Mouse (Mus musculus): Measurements from ENCODE around the gene Hnrnpc.

DNA sequence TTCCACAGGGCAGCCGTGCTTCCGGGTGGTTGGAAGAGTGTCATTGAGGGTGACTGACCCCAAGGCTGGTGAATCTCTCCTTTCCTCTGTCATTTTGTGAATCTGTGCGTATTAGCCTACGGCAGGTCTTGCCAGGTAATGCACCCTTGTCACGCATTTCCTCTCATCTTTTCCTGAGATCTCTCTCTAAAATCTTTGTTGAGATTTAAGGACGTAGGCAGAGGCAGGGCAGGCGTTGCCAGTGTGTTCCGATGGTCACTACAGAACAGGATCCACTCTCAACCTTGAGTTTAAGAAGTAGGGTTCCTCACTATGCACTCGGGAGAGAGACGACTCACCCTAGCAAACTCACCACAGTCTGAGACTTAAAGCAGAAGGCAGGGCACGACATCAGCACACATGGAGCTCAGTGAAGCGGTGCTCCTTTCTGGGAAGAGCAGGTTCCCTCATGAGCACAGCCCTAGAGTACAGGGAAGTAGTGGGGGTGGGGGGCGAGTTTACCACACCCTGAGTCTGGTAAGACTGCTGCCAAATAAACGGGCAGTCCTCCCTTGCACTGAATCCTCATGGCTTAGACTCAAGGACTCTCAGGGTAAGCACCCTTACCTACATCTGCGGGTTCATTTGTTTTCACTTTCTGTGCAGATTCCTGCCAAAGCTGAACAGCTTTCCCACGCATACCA, 37.8 kb upstream of the Hnrnpc start:
- TF ChIP-seq POLR2A (IDR thresholded peaks at IDR 0.05; ENCODE audit: borderline replicate concordance, insufficient read depth, low read length) = no peak
- TF ChIP-seq CTCF (IDR thresholded peaks at IDR 0.05; ENCODE audit: borderline replicate concordance, insufficient read depth, low read depth, low read length) = no peak
